Mouse (Mus musculus): ENCODE measurements around the gene Ptrh2. TPM values are rescaled to one million over a fixed set of nuclear protein-coding genes. Genes with fewer than 3 reads are reported as not detected.

Ptrh2 gene
- polyA plus RNA-seq, 1 experiment from 2014 or later, result 33.7 TPM

DNA sequence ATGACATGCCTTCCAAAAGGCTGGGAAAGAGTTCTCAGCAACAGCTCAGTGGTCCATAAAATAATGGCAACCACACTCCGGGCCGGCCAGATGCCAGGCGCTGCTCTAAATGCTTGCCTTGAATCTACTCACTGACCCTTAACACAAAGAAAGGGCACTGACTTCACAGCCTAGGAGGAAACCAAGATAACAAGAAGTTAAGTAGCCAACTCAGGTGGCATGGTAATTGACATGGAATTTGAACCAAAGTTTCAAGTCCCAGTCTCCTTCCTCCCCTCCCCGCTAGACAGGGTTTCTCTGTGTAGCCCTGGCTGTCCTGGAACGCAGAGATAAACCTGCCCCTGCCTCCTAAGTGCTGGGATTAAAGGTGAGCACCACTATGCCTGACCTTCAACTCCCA is 4.8 kb upstream of the Ptrh2 start:
- H3K27me3 ChIP-seq, result no peaks in the 10 kb centered on the region
- no peak overlapping the region for H3K9ac ChIP-seq
- no peak for ATAC-seq (ENCODE audit: low FRiP score)
- H3K9me3 ChIP-seq (replicated peaks), result no peaks in the 10 kb centered on the region
- 52% methylated on average over 5 of the region's 5 CpGs for WGBS
- no peak overlapping the region; the same call in 1 of the 2 replicates for H3K27ac ChIP-seq
- H3K4me3 ChIP-seq, result no peak overlapping the region
- no peak overlapping the region for H3K4me2 ChIP-seq (replicated peaks)
- H3K36me3 ChIP-seq, result no peaks in the 10 kb centered on the region
- peaks cover 11% of the 10 kb centered on the region for H3K4me1 ChIP-seq

GRCm38 (mm10) chr11:86680729-86681128 is 3.1 kb upstream of the Ptrh2 start:
- ATAC-seq (ENCODE audit: low FRiP score), result no peak
- H3K9me3 ChIP-seq (replicated peaks), result no peaks in the 10 kb centered on the region

DNA sequence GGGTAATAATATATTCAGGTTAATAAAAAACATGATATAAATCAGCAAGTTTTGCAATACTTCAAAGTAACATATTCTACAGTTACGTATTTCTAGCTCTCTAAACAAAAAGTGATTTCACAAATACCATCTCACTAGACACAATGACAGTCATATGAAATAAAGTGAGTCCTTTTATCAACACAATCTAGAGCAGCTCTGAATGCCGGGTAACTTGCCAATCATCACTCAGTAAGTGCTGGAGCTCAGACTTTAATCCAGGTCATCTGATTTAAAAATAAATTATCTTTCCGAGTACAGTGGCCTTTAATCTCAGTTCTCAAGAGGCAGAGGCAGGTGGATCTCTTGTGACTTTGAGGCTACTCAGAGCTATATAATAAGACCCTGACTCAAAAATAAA is 2.4 kb upstream of the Ptrh2 start:
- H3K36me3 ChIP-seq, result no peaks in the 10 kb centered on the region
- no peak overlapping the region for H3K27ac ChIP-seq
- H3K27me3 ChIP-seq, result no peaks in the 10 kb centered on the region
- H3K4me3 ChIP-seq, result no peak overlapping the region
- no peak overlapping the region for H3K9ac ChIP-seq
- H3K9me3 ChIP-seq (replicated peaks), result no peaks in the 10 kb centered on the region
- peaks cover 27% of the 10 kb centered on the region for H3K4me1 ChIP-seq
- no peak overlapping the region for H3K4me2 ChIP-seq (replicated peaks)
- ATAC-seq (ENCODE audit: low FRiP score), result no peak
- WGBS, result 94% methylated on average over 3 of the region's 3 CpGs

More at GRCm38 (mm10) chr11:86680729-86681128, 3.1 kb upstream of the Ptrh2 start:
- Histone ChIP-seq H3K27ac (no peak overlapping the region), H3K4me2 (replicated peaks) (no peak overlapping the region), H3K4me3 (no peak overlapping the region), H3K4me1 (peaks cover 23% of the 10 kb centered on the region), H3K36me3 (no peaks in the 10 kb centered on the region), H3K27me3 (no peaks in the 10 kb centered on the region), H3K9ac (no peak overlapping the region)
- WGBS, result 96% methylated on average over 3 of the region's 3 CpGs

DNA sequence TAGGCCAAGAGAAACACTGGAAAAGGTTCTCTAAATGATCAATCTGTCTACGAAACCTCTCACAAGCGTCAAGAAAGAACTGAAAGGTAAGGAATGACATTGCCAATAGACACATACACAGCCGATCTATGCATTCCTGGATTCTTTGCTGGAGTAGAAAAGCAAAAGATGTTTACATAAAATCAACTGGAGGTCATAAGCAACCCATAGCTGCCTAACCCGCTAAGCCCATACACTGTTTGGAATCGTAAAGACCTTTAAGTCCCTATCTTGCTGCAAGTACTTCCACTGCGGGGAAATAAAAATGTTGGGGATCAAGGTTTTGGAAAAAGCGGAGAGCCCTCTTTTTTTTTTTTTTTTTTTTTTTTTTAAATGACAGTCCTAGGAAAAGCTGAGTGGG is 924 bp upstream of the Ptrh2 start:
- Histone ChIP-seq H3K4me2 (replicated peaks) (peak overlapping the region; percentile 75), H3K4me1 (peaks cover 27% of the 10 kb centered on the region), H3K27ac (no peak overlapping the region), H3K4me3 (peak overlapping the region; percentile 85), H3K9me3 (replicated peaks) (no peaks in the 10 kb centered on the region), H3K9ac (peak overlapping the region; percentile 85), H3K27me3 (no peaks in the 10 kb centered on the region), H3K36me3 (peaks cover 8% of the 10 kb centered on the region; the same call in 1 of the 2 replicates)
- 40% methylated on average over 7 of the region's 7 CpGs for WGBS
- ATAC-seq (ENCODE audit: low FRiP score), result no peak

- H3K27me3 ChIP-seq, result no peaks in the 10 kb centered on the region
- peak overlapping the region; percentile 85 for H3K9ac ChIP-seq
- H3K4me2 ChIP-seq (replicated peaks), result peak overlapping the region; percentile 75
- no peaks in the 10 kb centered on the region for H3K9me3 ChIP-seq (replicated peaks)
- H3K4me3 ChIP-seq, result peak overlapping the region; percentile 85
- no peak for ATAC-seq (ENCODE audit: low FRiP score)
- 10% methylated on average over 20 of the region's 20 CpGs for WGBS
- H3K4me1 ChIP-seq, result peaks cover 27% of the 10 kb centered on the region
- H3K36me3 ChIP-seq, result peaks cover 15% of the 10 kb centered on the region
- peak overlapping the region; percentile 93 for H3K27ac ChIP-seq
These were observed 584 bp downstream of the Ptrh2 start for GRCm38 (mm10) chr11:86684126-86685012.

DNA sequence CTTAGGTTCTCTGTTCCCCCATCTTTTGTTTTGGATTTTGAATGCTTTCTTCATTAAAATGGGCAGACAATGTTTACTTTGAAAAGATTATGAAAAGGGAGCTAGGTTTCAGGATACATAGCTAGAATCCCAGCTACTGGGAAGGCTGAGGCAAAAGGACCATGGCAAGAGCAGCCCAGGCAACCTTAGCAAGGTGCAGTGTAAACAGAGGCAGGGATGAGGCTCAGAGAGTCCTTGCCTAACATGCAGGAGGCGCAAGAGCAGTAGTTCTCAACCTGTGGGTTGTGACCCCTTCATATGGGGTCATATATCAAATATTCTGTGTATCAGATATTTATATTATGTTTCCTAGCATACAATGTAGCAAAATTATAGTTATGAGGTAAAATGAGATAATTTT is 1.6 kb downstream of the Ptrh2 start:
- Histone ChIP-seq H3K9ac (no peak overlapping the region), H3K4me3 (peak overlapping the region; percentile 85; the same call in 1 of the 2 replicates), H3K4me2 (replicated peaks) (peak overlapping the region; percentile 75), H3K27me3 (no peaks in the 10 kb centered on the region), H3K4me1 (peaks cover 27% of the 10 kb centered on the region), H3K27ac (no peak overlapping the region), H3K36me3 (peaks cover 25% of the 10 kb centered on the region), H3K9me3 (replicated peaks) (no peaks in the 10 kb centered on the region)
- no peak for ATAC-seq (ENCODE audit: low FRiP score)
- WGBS, result 100% methylated on average over 1 of the region's 1 CpGs

GRCm38 (mm10) chr11:86690383-86690782 is 6.6 kb downstream of the Ptrh2 start:
- peaks cover 62% of the 10 kb centered on the region for H3K36me3 ChIP-seq
- no peaks in the 10 kb centered on the region for H3K27me3 ChIP-seq
- H3K4me1 ChIP-seq, result peaks cover 7% of the 10 kb centered on the region
- no peak overlapping the region for H3K4me2 ChIP-seq (replicated peaks)
- H3K27ac ChIP-seq, result no peak overlapping the region
- H3K4me3 ChIP-seq, result no peak overlapping the region
- no peak overlapping the region for H3K9ac ChIP-seq
- H3K9me3 ChIP-seq (replicated peaks), result no peaks in the 10 kb centered on the region
- ATAC-seq (ENCODE audit: low FRiP score), result no peak
- WGBS, result 95% methylated on average over 3 of the region's 3 CpGs

- Histone ChIP-seq H3K36me3 (peaks cover 66% of the 10 kb centered on the region), H3K9ac (no peak overlapping the region), H3K4me3 (no peak overlapping the region), H3K27ac (no peak overlapping the region), H3K4me2 (replicated peaks) (no peak overlapping the region), H3K9me3 (replicated peaks) (no peaks in the 10 kb centered on the region), H3K4me1 (no peaks in the 10 kb centered on the region), H3K27me3 (no peaks in the 10 kb centered on the region)
- WGBS, result 95% methylated on average over 3 of the region's 3 CpGs
- no peak for ATAC-seq (ENCODE audit: low FRiP score)
These were observed 7.7 kb downstream of the Ptrh2 start for GRCm38 (mm10) chr11:86691482-86691881.

GRCm38 (mm10) chr11:86691956-86692355 is 8.2 kb downstream of the Ptrh2 start:
- Histone ChIP-seq H3K4me1 (no peaks in the 10 kb centered on the region), H3K9me3 (replicated peaks) (no peaks in the 10 kb centered on the region), H3K27me3 (no peaks in the 10 kb centered on the region), H3K9ac (no peak overlapping the region), H3K4me3 (no peak overlapping the region), H3K36me3 (peaks cover 69% of the 10 kb centered on the region), H3K27ac (no peak overlapping the region), H3K4me2 (replicated peaks) (no peak overlapping the region)
- no peak for ATAC-seq (ENCODE audit: low FRiP score)
- WGBS, result 93% methylated on average over 2 of the region's 2 CpGs

GRCm38 (mm10) chr11:86692546-86692945 is 8.8 kb downstream of the Ptrh2 start:
- Histone ChIP-seq H3K4me2 (replicated peaks) (no peak overlapping the region), H3K27ac (no peak overlapping the region), H3K36me3 (peaks cover 68% of the 10 kb centered on the region), H3K4me3 (no peak overlapping the region), H3K27me3 (no peaks in the 10 kb centered on the region), H3K4me1 (no peaks in the 10 kb centered on the region), H3K9ac (no peak overlapping the region), H3K9me3 (replicated peaks) (no peaks in the 10 kb centered on the region)
- ATAC-seq (ENCODE audit: low FRiP score), result no peak
- WGBS, result 90% methylated on average over 2 of the region's 2 CpGs

DNA sequence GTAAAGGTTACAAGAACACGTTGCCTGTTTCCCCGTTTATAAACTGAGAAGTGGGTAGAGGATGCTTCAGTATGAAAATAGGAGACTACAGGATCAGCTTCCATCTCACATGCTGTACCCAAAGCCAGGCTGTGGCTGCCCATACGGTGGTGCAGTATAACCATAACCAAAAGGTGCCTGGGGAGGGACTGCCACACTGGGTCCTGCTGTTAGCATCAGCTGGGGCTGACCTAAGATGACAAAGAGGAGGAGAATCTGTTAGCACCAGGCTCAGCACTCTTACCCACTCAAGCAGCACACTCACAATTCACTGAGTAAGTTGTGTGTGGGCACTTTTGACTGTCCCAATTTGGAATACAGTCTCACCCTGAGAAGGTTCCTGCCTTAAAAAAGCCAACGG is 11.7 kb downstream of the Ptrh2 start:
- Histone ChIP-seq H3K4me3 (no peak overlapping the region), H3K4me2 (replicated peaks) (no peak overlapping the region), H3K9me3 (replicated peaks) (no peaks in the 10 kb centered on the region), H3K9ac (no peak overlapping the region), H3K27ac (no peak overlapping the region), H3K4me1 (no peaks in the 10 kb centered on the region), H3K27me3 (no peaks in the 10 kb centered on the region), H3K36me3 (peaks cover 65% of the 10 kb centered on the region)
- ATAC-seq (ENCODE audit: low FRiP score), result no peak
- 73% methylated on average over 4 of the region's 4 CpGs for WGBS

DNA sequence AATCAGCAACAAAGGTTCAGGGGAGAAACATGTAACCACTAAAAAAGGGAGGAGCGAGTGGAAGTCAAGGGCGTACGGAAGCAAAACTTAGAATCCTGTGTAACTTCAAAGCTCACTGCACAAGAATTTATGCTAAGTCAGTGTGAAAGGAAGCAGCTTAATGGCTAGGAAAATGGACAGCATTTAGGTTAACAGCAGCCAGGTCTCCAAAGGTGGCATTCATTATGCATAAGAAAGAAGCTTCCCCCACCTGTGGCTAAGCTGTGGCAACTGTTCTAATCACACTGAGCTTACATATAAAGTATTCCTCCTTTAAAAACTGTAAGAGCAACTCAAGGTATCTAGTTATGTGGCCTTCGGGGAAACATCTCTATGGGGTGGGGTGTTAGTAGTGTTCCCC is 17.4 kb downstream of the Ptrh2 start:
- Histone ChIP-seq H3K4me2 (replicated peaks) (no peak overlapping the region), H3K27ac (no peak overlapping the region)

GRCm38 (mm10) chr11:86714606-86715005 is 30.8 kb downstream of the Ptrh2 start:
- Histone ChIP-seq H3K9me3 (replicated peaks) (no peaks in the 10 kb centered on the region), H3K4me2 (replicated peaks) (no peak overlapping the region), H3K4me1 (no peaks in the 10 kb centered on the region), H3K27me3 (no peaks in the 10 kb centered on the region), H3K27ac (no peak overlapping the region), H3K9ac (no peak overlapping the region), H3K4me3 (no peak overlapping the region), H3K36me3 (peaks cover 60% of the 10 kb centered on the region)
- no peak for ATAC-seq (ENCODE audit: low FRiP score)

More for the DNA sequence above, 17.4 kb downstream of the Ptrh2 start:
- Histone ChIP-seq H3K36me3 (peaks cover 75% of the 10 kb centered on the region), H3K27me3 (no peaks in the 10 kb centered on the region), H3K9ac (no peak overlapping the region), H3K4me1 (no peaks in the 10 kb centered on the region), H3K9me3 (replicated peaks) (no peaks in the 10 kb centered on the region), H3K4me3 (no peak overlapping the region)
- WGBS, result 96% methylated on average over 4 of the region's 4 CpGs
- no peak for ATAC-seq (ENCODE audit: low FRiP score)

All from hindbrain, embryonic 12.5 days (tissue).